Mouse (Mus musculus) CD4-positive, CD25-positive, alpha-beta regulatory T cell, adult 4 months (primary cell): ENCODE measurements around the gene Rxrb. TPM values are rescaled to one million over a fixed set of nuclear protein-coding genes. Genes with fewer than 3 reads are reported as not detected.

ENCODE experiments used
- ATAC-seq: one replicate; pipeline ENCODE4 v1.8.0; 2017
- polyA plus RNA-seq, 2 experiments: library from polyadenylated mRNA; unstranded; fragments of 100-300 nt; shearing (Covaris generic); gene quantifications; one replicate each; pipeline ENCODE4 v1.2.1; 2017

The Rxrb gene
- polyA plus RNA-seq, 2 experiments from 2014 or later = 11.2 to 12.5 TPM

DNA sequence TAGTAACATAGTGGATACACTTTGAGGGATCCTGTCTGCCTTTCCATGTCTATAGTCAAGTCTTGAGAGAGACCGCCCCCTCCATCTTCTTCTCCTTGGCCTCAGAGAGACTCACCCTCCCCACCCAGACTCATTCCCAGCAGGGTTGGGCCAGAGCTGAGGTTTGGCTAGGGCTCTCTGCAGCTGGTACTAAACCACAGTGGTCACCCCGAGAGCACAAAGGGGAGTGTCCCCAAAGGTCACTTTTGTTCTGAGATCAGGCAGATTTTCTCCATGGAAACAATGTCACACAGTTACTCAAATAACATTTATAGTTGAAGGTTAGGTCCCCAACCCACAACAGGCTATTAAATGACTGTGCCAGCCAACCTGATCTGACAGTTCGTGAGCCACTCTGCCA, 37.3 kb downstream of the Rxrb start:
- ATAC-seq = no peak

DNA sequence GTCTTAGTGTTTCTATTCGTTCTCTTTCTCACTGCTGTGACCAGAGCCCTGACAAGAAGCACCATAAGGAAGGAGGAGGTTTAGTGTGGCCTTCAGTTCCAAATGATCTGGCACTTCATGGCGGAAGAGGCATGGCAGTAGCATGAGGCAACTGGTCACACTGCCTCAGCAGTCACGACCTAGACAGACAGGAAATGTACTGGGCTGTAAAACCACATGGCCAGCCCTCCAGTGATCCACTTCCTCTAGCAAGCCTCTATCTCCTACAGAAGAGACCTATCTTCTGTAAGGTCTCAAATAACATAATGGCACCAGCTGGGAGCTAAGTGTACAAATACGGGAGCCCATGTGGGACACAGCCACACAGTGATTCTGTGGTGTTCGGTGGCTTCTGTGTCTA, 40.5 kb downstream of the Rxrb start:
- peak; percentile 45 for ATAC-seq

- no peak for ATAC-seq
Measured at GRCm38 (mm10) chr17:34075271-34075670, 43.7 kb downstream of the Rxrb start.

- peak; percentile 62 for ATAC-seq
Measured at GRCm38 (mm10) chr17:34077549-34077948, 45.9 kb downstream of the Rxrb start.

DNA sequence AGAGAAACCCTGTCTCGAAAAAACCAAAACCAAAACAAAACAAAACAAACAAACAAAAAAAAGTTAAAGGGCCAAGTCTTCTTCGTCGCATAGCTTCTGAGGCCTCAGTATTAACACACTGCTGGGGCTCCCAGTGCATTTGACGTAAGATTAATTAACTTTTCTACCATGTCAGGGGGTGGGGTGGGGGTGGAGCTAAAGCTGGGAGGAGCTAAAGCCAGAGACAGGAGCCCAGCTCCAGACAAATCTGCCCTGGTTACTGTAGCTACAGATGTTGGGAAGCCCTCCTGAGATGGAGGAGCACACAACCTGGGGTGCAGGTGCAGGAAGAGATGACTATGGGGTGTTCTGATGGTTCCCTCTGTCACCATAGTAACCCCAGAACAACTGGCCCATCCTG, 46.5 kb downstream of the Rxrb start:
- no peak for ATAC-seq

- ATAC-seq = no peak
Measured at GRCm38 (mm10) chr17:34079002-34079401, 47.4 kb downstream of the Rxrb start.

DNA sequence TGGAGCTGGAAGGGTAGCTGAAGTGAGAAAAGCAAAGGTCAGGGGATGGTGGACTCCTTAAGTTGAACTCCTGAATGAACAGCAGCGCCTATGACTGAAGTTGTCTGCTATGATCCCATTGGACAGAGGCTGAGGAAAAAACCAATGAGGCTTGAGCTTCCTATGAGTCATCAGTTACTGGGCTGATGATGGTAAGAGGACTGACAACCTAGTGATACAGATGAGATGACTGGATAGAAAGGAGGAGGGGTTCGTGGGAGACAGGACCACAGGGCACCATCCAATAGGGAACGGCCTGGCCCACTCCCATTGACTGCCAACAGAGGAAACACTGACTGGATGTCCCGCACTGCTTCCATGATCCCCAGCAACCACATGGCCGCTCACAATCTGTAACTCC, 48.0 kb downstream of the Rxrb start:
- peak; percentile 95 for ATAC-seq

GRCm38 (mm10) chr17:34083104-34083503, 51.5 kb downstream of the Rxrb start:
- ATAC-seq = no peak

- ATAC-seq = no peak
Measured at GRCm38 (mm10) chr17:34087386-34087785, 55.8 kb downstream of the Rxrb start.

Other genes with a start within 250 kb of the Rxrb start
- 1 to 10 TPM; 4.4 to 6.1 TPM for gene Angptl4, start 250.0 kb upstream of the Rxrb start, polyA plus RNA-seq
- 1 to 10 TPM; 6.3 to 8.9 TPM for gene Kank3, start 221.3 kb upstream of the Rxrb start, polyA plus RNA-seq
- gene Rps28, start 207.2 kb upstream of the Rxrb start, polyA plus RNA-seq = 1,000 to 10,000 TPM; 1,453 to 2,471 TPM
- 100 to 1,000 TPM; 377 to 404 TPM for gene Ndufa7, start 207.2 kb upstream of the Rxrb start, polyA plus RNA-seq
- 10 to 100 TPM; 11.0 to 11.9 TPM for gene Cd320, start 188.7 kb upstream of the Rxrb start, polyA plus RNA-seq
- gene Gm7029, start 158.0 kb upstream of the Rxrb start, polyA plus RNA-seq = not detected
- 1 to 10 TPM; 1.3 to 4.7 TPM for gene Kifc1, start 141.2 kb upstream of the Rxrb start, polyA plus RNA-seq
- gene Platr17, start 126.7 kb upstream of the Rxrb start, polyA plus RNA-seq = 1 to 10 TPM; 2.0 to 3.1 TPM
- gene Daxx, start 122.4 kb upstream of the Rxrb start, polyA plus RNA-seq = 100 to 1,000 TPM; 117 to 200 TPM
- gene Tapbp, start 115.9 kb upstream of the Rxrb start, polyA plus RNA-seq = 100 to 1,000 TPM; 348 to 555 TPM
- gene Zbtb22, start 115.9 kb upstream of the Rxrb start, polyA plus RNA-seq = 1 to 10 TPM; 3.6 to 3.8 TPM
- gene Rgl2, start 102.3 kb upstream of the Rxrb start, polyA plus RNA-seq = 10 to 100 TPM; 30.2 to 31.4 TPM
- 100 to 1,000 TPM; 121 to 141 TPM for gene Pfdn6, start 91.5 kb upstream of the Rxrb start, polyA plus RNA-seq
- gene Wdr46, start 91.2 kb upstream of the Rxrb start, polyA plus RNA-seq = 10 to 100 TPM; 11.5 to 14.3 TPM
- gene B3galt4, start 80.3 kb upstream of the Rxrb start, polyA plus RNA-seq = 10 to 100 TPM; 13.2 to 21.0 TPM
- gene Vps52, start 76.0 kb upstream of the Rxrb start, polyA plus RNA-seq = 10 to 100 TPM; 27.4 to 47.4 TPM
- 1,000 to 10,000 TPM; 6,766 to 6,959 TPM for gene Rps18, start 75.8 kb upstream of the Rxrb start, polyA plus RNA-seq
- 1,000 to 10,000 TPM; 5,395 to 7,513 TPM for gene H2-K1, start 31.5 kb upstream of the Rxrb start, polyA plus RNA-seq
- gene Ring1, start 7.1 kb upstream of the Rxrb start, polyA plus RNA-seq = 1 to 10 TPM; 2.2 to 2.3 TPM
- gene H2-Ke6, start 3.8 kb upstream of the Rxrb start, polyA plus RNA-seq = 10 to 100 TPM; 20.9 to 21.4 TPM
- gene Slc39a7, start 130 bp upstream of the Rxrb start, polyA plus RNA-seq = 10 to 100 TPM; 53.0 to 92.6 TPM
- under 1 TPM; 0.15 to 0.42 TPM for gene Col11a2, start 7.6 kb downstream of the Rxrb start, polyA plus RNA-seq
- gene H2-Oa, start 60.5 kb downstream of the Rxrb start, polyA plus RNA-seq = 10 to 100 TPM; 56.0 to 68.2 TPM
- 100 to 1,000 TPM; 144 to 205 TPM for gene H2-DMa, start 87.7 kb downstream of the Rxrb start, polyA plus RNA-seq
- gene Brd2, start 90.8 kb downstream of the Rxrb start, polyA plus RNA-seq = 100 to 1,000 TPM; 108 to 154 TPM
- 10 to 100 TPM in 1 of 2 experiments, 1 to 10 TPM in 1; 3.7 to 27.1 TPM for gene H2-DMb2, start 111.5 kb downstream of the Rxrb start, polyA plus RNA-seq
- 1 to 10 TPM; 3.4 to 6.2 TPM for gene H2-DMb1, start 121.3 kb downstream of the Rxrb start, polyA plus RNA-seq
- 100 to 1,000 TPM; 163 to 238 TPM for gene Tap1, start 155.7 kb downstream of the Rxrb start, polyA plus RNA-seq
- 100 to 1,000 TPM; 280 to 324 TPM for gene Psmb9, start 156.0 kb downstream of the Rxrb start, polyA plus RNA-seq
- 100 to 1,000 TPM; 781 to 871 TPM for gene Psmb8, start 165.9 kb downstream of the Rxrb start, polyA plus RNA-seq
- gene Tap2, start 171.7 kb downstream of the Rxrb start, polyA plus RNA-seq = 100 to 1,000 TPM in 1 of 2 experiments, 10 to 100 TPM in 1; 78.9 to 260 TPM
- gene H2-Ob, start 207.1 kb downstream of the Rxrb start, polyA plus RNA-seq = 100 to 1,000 TPM in 1 of 2 experiments, 10 to 100 TPM in 1; 81.1 to 105 TPM
- gene H2-Ab1, start 225.9 kb downstream of the Rxrb start, polyA plus RNA-seq = 10 to 100 TPM in 1 of 2 experiments, 1 to 10 TPM in 1; 8.9 to 77.0 TPM